Mouse (Mus musculus): Measurements from ENCODE around the gene Gdpgp1. TPM values are rescaled to one million over a fixed set of nuclear protein-coding genes. Genes with fewer than 3 reads are reported as not detected.
A peak's percentile ranks its signal among the peaks of the same experiment; 100 is the strongest.

Gene Gdpgp1
- polyA plus RNA-seq, 1 experiment, result 3.9 TPM

DNA sequence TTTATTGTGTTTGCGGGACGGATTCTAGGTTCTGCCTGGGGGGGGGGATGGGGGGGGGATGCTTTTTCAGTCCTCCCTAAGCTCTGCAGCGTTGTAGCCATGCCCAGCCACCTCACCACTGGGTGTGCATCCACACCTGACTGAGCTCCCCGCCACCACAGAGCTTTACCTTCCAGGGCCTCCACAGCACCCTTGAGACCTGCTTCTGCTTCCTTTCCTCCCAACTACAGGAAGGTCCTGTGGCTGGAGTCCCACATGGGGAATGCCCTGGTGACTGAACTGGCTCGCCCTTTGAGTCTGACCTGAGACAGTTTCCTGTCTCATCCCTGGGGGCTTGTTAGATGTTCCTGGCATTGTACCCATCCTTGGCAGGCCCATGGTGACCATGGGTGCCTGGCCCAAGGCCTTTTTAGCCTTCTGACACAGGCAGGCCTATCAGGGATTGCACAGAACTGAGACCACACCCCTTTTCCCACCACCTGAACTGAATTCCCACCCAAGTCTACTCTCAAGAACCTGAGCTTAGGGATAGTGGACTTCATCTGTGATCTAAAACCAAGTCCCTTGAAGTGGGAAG is 31.6 kb upstream of the Gdpgp1 start:
- WGBS, result 83% methylated on average over 5 of the region's 5 CpGs
- H3K27ac ChIP-seq (ENCODE audit: insufficient read depth, low read length), result no peak overlapping the region
- H3K4me1 ChIP-seq (ENCODE audit: control insufficient read depth, insufficient read depth, low read length), result peaks cover 3% of the 10 kb centered on the region; the same call in 1 of the 2 replicates
- DNase-seq, result peak in 1 of 2 experiments; percentile 7
- no peaks in the 10 kb centered on the region for H3K27me3 ChIP-seq (ENCODE audit: control insufficient read depth, insufficient read depth, low read length)
- TF ChIP-seq CTCF (IDR thresholded peaks at IDR 0.05; ENCODE audit: borderline replicate concordance, insufficient read depth, low read depth, low read length) (no peak), POLR2A (IDR thresholded peaks at IDR 0.05; ENCODE audit: borderline replicate concordance, insufficient read depth, low read length) (no peak)
- no peak overlapping the region for H3K4me3 ChIP-seq (replicated peaks; ENCODE audit: insufficient read depth, low read depth, low read length)

DNA sequence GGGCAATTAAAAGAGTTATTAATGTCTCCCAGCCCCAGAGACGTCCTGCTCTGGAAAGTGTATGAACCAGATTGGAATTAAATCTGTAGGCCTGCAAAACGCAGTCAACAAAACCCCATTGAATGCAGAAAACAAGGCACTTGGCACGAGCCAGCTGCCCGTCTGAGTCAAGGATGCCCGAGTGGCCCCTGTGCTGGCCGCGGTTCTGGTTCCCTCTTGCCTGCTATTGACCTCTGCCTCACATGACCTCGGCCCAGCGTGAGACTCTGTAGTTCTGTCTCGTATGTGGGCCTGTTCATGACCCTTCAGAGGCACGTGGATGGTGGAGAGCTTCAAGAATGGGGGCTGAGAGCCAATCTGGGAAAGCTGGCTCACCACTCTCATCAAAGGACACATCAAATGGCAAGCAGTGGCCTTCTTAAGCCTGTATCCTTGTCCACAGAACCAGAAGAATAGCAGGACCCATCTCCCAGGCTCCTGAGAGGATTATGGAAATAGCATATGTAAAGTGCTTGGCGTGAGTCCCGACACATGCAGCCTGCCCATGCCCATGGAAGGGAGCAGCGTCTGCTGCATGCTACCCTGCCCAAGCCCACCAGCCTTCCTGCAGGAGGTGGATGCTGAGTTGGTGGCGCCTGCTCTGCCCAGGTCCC is 30.7 kb upstream of the Gdpgp1 start:
- WGBS, result 67% methylated on average over 15 of the region's 15 CpGs

GRCm38 (mm10) chr7:80202961-80203360 is 29.7 kb upstream of the Gdpgp1 start:
- no peak overlapping the region for H3K27ac ChIP-seq (ENCODE audit: insufficient read depth, low read length)
- H3K27me3 ChIP-seq (ENCODE audit: control insufficient read depth, insufficient read depth, low read length), result no peaks in the 10 kb centered on the region
- TF ChIP-seq POLR2A (IDR thresholded peaks at IDR 0.05; ENCODE audit: borderline replicate concordance, insufficient read depth, low read length) (no peak), CTCF (IDR thresholded peaks at IDR 0.05; ENCODE audit: borderline replicate concordance, insufficient read depth, low read depth, low read length) (no peak)
- 80% methylated on average over 5 of the region's 5 CpGs for WGBS
- peaks cover 15% of the 10 kb centered on the region for H3K4me1 ChIP-seq (ENCODE audit: control insufficient read depth, insufficient read depth, low read length)
- no peak overlapping the region for H3K4me3 ChIP-seq (replicated peaks; ENCODE audit: insufficient read depth, low read depth, low read length)
- DNase-seq, result no peak

More for the DNA sequence above, 30.7 kb upstream of the Gdpgp1 start:
- no peak for DNase-seq
- H3K27me3 ChIP-seq (ENCODE audit: control insufficient read depth, insufficient read depth, low read length), result no peaks in the 10 kb centered on the region
- no peak overlapping the region for H3K27ac ChIP-seq (ENCODE audit: insufficient read depth, low read length)
- peaks cover 8% of the 10 kb centered on the region for H3K4me1 ChIP-seq (ENCODE audit: control insufficient read depth, insufficient read depth, low read length)
- no peak overlapping the region for H3K4me3 ChIP-seq (replicated peaks; ENCODE audit: insufficient read depth, low read depth, low read length)
- no peak for TF ChIP-seq CTCF (IDR thresholded peaks at IDR 0.05; ENCODE audit: borderline replicate concordance, insufficient read depth, low read depth, low read length)
- TF ChIP-seq POLR2A (IDR thresholded peaks at IDR 0.05; ENCODE audit: borderline replicate concordance, insufficient read depth, low read length), result no peak

- TF ChIP-seq POLR2A (IDR thresholded peaks at IDR 0.05; ENCODE audit: borderline replicate concordance, insufficient read depth, low read length), result no peak
- no peak for TF ChIP-seq CTCF (IDR thresholded peaks at IDR 0.05; ENCODE audit: borderline replicate concordance, insufficient read depth, low read depth, low read length)
- Histone ChIP-seq H3K4me3 (replicated peaks; ENCODE audit: insufficient read depth, low read depth, low read length) (no peak overlapping the region), H3K4me1 (ENCODE audit: control insufficient read depth, insufficient read depth, low read length) (peaks cover 18% of the 10 kb centered on the region), H3K27ac (ENCODE audit: insufficient read depth, low read length) (no peak overlapping the region), H3K27me3 (ENCODE audit: control insufficient read depth, insufficient read depth, low read length) (no peaks in the 10 kb centered on the region)
- WGBS, result 61% methylated on average over 12 of the region's 12 CpGs
- DNase-seq, result no peak
These were observed 29.0 kb upstream of the Gdpgp1 start for GRCm38 (mm10) chr7:80203638-80204096.

DNA sequence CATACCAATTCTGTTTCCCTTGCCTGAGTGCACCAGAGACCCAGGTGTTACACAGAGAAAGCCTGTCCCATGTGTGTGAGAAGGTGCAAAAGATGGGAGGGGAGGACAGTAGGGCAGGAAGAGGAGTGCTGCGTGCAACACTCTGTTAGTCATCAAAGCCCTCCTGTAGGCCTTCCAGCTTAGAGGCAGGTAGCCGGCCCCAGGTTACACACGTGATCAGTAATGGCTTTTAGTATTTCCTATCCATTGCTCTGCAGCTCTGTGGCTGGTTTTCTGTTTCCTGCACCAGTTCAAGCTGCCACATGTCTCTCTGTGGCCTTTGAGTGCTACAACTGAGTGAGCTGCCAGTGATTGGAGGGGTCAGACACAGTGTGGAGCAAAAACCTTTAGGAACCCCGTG is 28.3 kb upstream of the Gdpgp1 start:
- TF ChIP-seq CTCF (IDR thresholded peaks at IDR 0.05; ENCODE audit: borderline replicate concordance, insufficient read depth, low read depth, low read length) (no peak), POLR2A (IDR thresholded peaks at IDR 0.05; ENCODE audit: borderline replicate concordance, insufficient read depth, low read length) (no peak)
- no peak for DNase-seq
- no peaks in the 10 kb centered on the region for H3K27me3 ChIP-seq (ENCODE audit: control insufficient read depth, insufficient read depth, low read length)
- no peak overlapping the region for H3K27ac ChIP-seq (ENCODE audit: insufficient read depth, low read length)
- peaks cover 23% of the 10 kb centered on the region for H3K4me1 ChIP-seq (ENCODE audit: control insufficient read depth, insufficient read depth, low read length)
- no peak overlapping the region for H3K4me3 ChIP-seq (replicated peaks; ENCODE audit: insufficient read depth, low read depth, low read length)
- WGBS, result 81% methylated on average over 4 of the region's 4 CpGs

GRCm38 (mm10) chr7:80204961-80205360 is 27.7 kb upstream of the Gdpgp1 start:
- WGBS, result 87% methylated on average over 7 of the region's 7 CpGs
- no peaks in the 10 kb centered on the region for H3K27me3 ChIP-seq (ENCODE audit: control insufficient read depth, insufficient read depth, low read length)
- H3K4me1 ChIP-seq (ENCODE audit: control insufficient read depth, insufficient read depth, low read length), result peaks cover 23% of the 10 kb centered on the region
- H3K27ac ChIP-seq (ENCODE audit: insufficient read depth, low read length), result no peak overlapping the region
- H3K4me3 ChIP-seq (replicated peaks; ENCODE audit: insufficient read depth, low read depth, low read length), result no peak overlapping the region
- TF ChIP-seq CTCF (IDR thresholded peaks at IDR 0.05; ENCODE audit: borderline replicate concordance, insufficient read depth, low read depth, low read length) (no peak), POLR2A (IDR thresholded peaks at IDR 0.05; ENCODE audit: borderline replicate concordance, insufficient read depth, low read length) (no peak)
- no peak for DNase-seq

DNA sequence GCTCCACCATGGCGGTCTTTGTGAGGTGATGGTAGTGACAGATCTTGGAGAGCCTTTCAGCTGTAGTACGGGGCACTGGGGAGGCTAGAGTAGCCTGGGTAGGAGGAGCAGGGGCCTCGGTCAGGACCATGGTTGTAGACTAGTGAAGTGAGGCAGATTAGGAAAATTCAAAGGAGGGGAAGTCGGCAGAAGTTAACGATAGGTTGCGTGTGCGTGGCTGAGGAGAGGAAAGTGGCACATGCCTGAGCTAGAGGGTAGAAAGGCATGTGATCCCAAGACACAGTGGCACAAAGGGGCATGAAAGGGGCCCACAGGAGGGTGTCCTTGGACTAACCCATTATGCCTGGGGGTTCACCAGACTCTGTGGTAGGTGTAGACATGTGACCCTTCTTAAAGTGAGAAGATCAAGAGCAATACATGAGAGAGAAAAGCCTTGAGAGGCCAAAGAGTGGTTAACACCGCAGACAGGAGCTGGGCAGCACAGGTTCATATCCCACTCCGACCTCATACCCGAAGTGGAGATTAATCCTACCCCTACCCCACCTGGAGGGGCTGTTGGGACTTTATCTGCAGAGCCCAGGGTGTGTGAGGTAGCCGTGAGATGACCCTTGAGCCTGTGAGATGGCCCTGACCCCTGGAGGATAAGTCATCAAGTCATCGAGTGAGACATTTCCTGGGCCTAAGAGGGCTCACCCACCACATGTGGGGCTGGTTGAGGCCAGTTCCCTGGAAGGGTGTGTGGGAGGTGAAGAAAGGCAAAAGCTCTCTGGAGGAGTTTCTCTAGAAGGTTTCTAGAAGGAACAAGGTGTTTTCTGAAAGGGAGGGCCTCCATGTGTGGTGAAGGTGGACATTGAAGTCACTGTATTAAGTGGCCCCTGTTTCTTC is 26.7 kb upstream of the Gdpgp1 start:
- no peak for TF ChIP-seq POLR2A (IDR thresholded peaks at IDR 0.05; ENCODE audit: borderline replicate concordance, insufficient read depth, low read length)
- no peak for TF ChIP-seq CTCF (IDR thresholded peaks at IDR 0.05; ENCODE audit: borderline replicate concordance, insufficient read depth, low read depth, low read length)
- 90% methylated on average over 12 of the region's 12 CpGs for WGBS
- H3K27me3 ChIP-seq (ENCODE audit: control insufficient read depth, insufficient read depth, low read length), result no peaks in the 10 kb centered on the region
- no peak overlapping the region for H3K4me3 ChIP-seq (replicated peaks; ENCODE audit: insufficient read depth, low read depth, low read length)
- H3K4me1 ChIP-seq (ENCODE audit: control insufficient read depth, insufficient read depth, low read length), result peaks cover 23% of the 10 kb centered on the region
- H3K27ac ChIP-seq (ENCODE audit: insufficient read depth, low read length), result no peak overlapping the region
- DNase-seq, result no peak
